Mouse (Mus musculus) forebrain, embryonic 15.5 days (tissue): ENCODE results near the gene Fam166a. TPM values are rescaled to one million over a fixed set of nuclear protein-coding genes. Genes with fewer than 3 reads are reported as not detected.

Experiments used
- ATAC-seq: fragments of 200-750 bp; cut with Nextera tagmentation; replicated peaks from 2 replicates; pipeline ENCODE4 v1.8.0; 2017; ENCODE audit warnings: mild to moderate bottlenecking, moderate TSS enrichment, moderate library complexity
- H3K27ac ChIP-seq: fragments of 300-500 bp; sonication (generic); replicated peaks from 2 replicates; pipeline ENCODE4 v1.5.1; 2015; ENCODE audit warnings: mild to moderate bottlenecking, inconsistent platforms
- H3K27me3 ChIP-seq: fragments of 300-500 bp; sonication (generic); 2 replicates; pipeline ENCODE4 v1.6.1; 2015; ENCODE audit warnings: inconsistent platforms
- H3K36me3 ChIP-seq: fragments of 300-500 bp; sonication (generic); 2 replicates; pipeline ENCODE4 v1.6.1; 2015; ENCODE audit warnings: mild to moderate bottlenecking, inconsistent platforms
- H3K4me1 ChIP-seq: fragments of 300-500 bp; sonication (generic); 2 replicates; pipeline ENCODE4 v1.6.1; 2015; ENCODE audit warnings: inconsistent platforms
- H3K4me2 ChIP-seq: fragments of 300-500 bp; sonication (generic); replicated peaks from 2 replicates; pipeline ENCODE4 v1.6.1; 2015; ENCODE audit warnings: mild to moderate bottlenecking, inconsistent platforms
- H3K4me3 ChIP-seq: fragments of 300-500 bp; sonication (generic); 2 replicates; pipeline ENCODE4 v1.5.1; 2015; ENCODE audit warnings: mild to moderate bottlenecking, inconsistent platforms
- H3K9ac ChIP-seq: fragments of 300-500 bp; sonication (generic); replicated peaks from 2 replicates; pipeline ENCODE4 v1.6.1; 2015; ENCODE audit warnings: mild to moderate bottlenecking, inconsistent platforms
- H3K9me3 ChIP-seq: fragments of 300-500 bp; sonication (generic); 2 replicates; pipeline ENCODE4 v1.6.1; 2016; ENCODE audit warnings: inconsistent platforms
- WGBS: fragments of 180-500 bp; shearing (Covaris S2); methylation state at CpG from one replicate; pipeline ENCODE4 v1.1.7; 2015; ENCODE audit warnings: mixed read lengths; 5-methylcytosine and 5-hydroxymethylcytosine counted together
- polyA plus RNA-seq: library from polyadenylated mRNA; unstranded; fragments of >200 nt; fragmentation: Nextera tagmentation; extraction: Ambion mirVana; gene quantifications from 2 replicates; pipeline ENCODE4 v1.2.1, GENCODE M21; 2015

The Fam166a gene
- polyA plus RNA-seq, 1 experiment from 2014 or later: not detected

- Histone ChIP-seq H3K27ac (peak overlapping the region; percentile 69), H3K36me3 (no peaks in the 10 kb centered on the region), H3K4me2 (peak overlapping the region; percentile 3; the same call in 1 of the 2 replicates), H3K4me3 (no peak overlapping the region), H3K4me1 (peaks cover 70% of the 10 kb centered on the region), H3K9me3 (no peaks in the 10 kb centered on the region), H3K9ac (peak overlapping the region; percentile 27; the same call in 1 of the 2 replicates), H3K27me3 (no peaks in the 10 kb centered on the region)
- 10% methylated on average over 10 of the region's 10 CpGs for WGBS
- ATAC-seq: 0 out of 2 replicates have a peak, but pooled peaks have one; percentile 7
Measured at GRCm38 (mm10) chr2:25178285-25178972, 40.1 kb upstream of the Fam166a start.

- H3K4me2 ChIP-seq: peak overlapping the region; percentile 83
- 31% methylated on average over 15 of the region's 15 CpGs for WGBS
- peak overlapping the region; percentile 72 for H3K27ac ChIP-seq
- H3K4me3 ChIP-seq: peak overlapping the region; percentile 73
- H3K9me3 ChIP-seq: no peaks in the 10 kb centered on the region
- no peaks in the 10 kb centered on the region for H3K27me3 ChIP-seq
- no peak for ATAC-seq
- H3K36me3 ChIP-seq: no peaks in the 10 kb centered on the region
- peak overlapping the region; percentile 7; the same call in 1 of the 2 replicates for H3K9ac ChIP-seq
- H3K4me1 ChIP-seq: peaks cover 82% of the 10 kb centered on the region
Measured at GRCm38 (mm10) chr2:25179566-25180217, 38.9 kb upstream of the Fam166a start.

DNA sequence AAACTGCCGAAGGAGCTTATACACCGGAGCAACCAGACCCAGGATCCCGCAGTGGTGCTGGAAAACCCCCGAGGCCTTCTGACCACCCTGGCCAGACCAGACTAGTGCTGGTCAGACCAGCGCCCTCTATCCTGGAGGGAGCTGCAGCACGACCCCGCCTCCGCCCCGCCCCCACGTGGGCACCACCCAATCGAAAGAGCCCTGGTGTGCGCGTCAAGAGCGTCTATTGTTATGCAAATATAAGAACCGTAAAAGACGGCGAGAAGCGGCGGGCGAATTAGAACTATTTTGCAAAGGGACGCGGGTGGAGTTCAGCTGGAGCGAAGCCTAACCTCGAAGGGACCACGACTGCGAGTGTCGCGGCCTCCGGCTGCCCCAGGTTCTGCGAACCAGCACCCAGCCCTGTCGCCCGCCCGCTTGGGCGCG lies 38.1 kb upstream of the Fam166a start, which contains the start of gene Nrarp:
Gene Nrarp, plus strand, starts transcription at position 281 of the 426 bp plus-strand sequence.
- H3K27ac ChIP-seq: peak within 1 kb of the TSS; percentile 88
- H3K36me3 ChIP-seq: no peaks in the 10 kb centered on the region
- no peaks in the 10 kb centered on the region for H3K27me3 ChIP-seq
- peak; percentile 88 for ATAC-seq
- peak within 1 kb of the TSS; percentile 83 for H3K4me2 ChIP-seq
- H3K9ac ChIP-seq: peak within 1 kb of the TSS; percentile 68
- no peaks in the 10 kb centered on the region for H3K9me3 ChIP-seq
- under 1% methylated on average over 33 of the region's 35 CpGs for whole genome bisulfite sequencing
- peaks cover 90% of the 10 kb centered on the region for H3K4me1 ChIP-seq
- peak within 1 kb of the TSS; percentile 73 for H3K4me3 ChIP-seq

DNA sequence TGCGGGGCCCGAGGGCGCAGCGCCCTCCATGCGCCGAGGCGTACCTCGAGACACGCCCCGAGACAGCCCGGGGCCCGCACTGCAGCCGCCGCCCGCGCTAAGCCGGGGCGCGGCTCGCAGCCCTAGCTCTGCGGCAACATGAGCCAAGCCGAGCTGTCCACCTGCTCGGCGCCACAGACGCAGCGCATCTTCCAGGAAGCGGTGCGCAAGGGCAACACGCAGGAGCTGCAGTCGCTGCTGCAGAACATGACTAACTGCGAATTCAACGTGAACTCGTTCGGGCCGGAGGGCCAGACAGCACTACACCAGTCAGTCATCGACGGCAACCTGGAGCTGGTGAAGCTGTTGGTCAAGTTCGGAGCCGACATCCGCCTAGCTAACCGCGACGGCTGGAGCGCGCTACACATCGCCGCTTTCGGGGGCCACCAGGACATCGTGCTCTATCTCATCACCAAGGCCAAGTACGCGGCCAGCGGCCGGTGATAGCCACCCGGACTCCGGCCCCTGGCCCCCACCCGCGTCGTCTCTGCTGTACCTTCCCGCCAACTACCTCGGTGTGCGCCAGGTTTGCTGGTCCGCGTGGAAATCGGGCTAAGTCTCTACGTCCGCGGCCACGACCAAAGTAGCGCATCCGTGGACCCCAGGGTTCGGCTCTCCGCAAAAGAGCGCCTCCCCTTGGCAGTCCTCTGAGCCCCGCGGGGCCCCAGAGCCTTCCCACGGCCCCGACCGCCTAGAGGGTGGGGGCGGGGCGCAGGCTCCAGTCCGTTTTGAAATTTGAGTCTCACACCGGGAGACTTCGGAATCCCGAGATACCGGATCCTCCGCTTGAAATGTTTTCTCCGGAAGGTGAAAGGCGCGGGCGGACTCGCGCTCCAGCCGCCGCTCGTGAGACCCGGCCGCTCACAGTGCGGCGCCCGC lies 37.3 kb upstream of the Fam166a start:
- H3K4me3 ChIP-seq: peak overlapping the region; percentile 73
- H3K4me1 ChIP-seq: peaks cover 90% of the 10 kb centered on the region
- peak overlapping the region; percentile 88 for H3K27ac ChIP-seq
- peak overlapping the region; percentile 68 for H3K9ac ChIP-seq
- WGBS: under 1% methylated on average over 100 of the region's 100 CpGs
- H3K9me3 ChIP-seq: no peaks in the 10 kb centered on the region
- H3K4me2 ChIP-seq: peak overlapping the region; percentile 83
- no peaks in the 10 kb centered on the region for H3K27me3 ChIP-seq
- peak; percentile 38 for ATAC-seq
- H3K36me3 ChIP-seq: no peaks in the 10 kb centered on the region

DNA sequence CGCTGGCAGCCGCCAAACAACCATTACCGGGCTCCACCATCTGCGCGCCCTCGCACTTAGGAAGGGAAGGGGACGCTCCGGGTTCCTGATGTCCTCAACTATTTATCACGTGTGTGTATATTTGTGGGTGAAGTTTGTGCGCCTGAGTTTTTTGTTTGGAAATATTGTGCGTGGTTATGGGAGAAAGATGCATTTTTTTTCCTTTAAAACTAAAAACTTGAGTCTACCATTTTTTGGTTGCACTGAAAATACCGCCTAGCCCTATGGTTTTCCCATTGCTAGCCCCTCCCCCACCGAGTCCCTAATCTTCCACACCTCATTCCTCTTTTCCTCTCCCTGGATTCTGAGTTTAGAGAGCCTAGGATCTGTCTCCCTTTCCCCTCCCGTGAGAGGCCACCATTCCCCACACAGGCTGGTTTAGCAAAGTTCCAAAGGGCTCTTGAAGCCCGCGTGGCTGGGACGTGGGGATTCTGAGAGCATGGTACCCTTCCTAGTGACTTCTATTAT lies 36.6 kb upstream of the Fam166a start:
- no peaks in the 10 kb centered on the region for H3K27me3 ChIP-seq
- H3K27ac ChIP-seq: peak overlapping the region; percentile 88
- H3K36me3 ChIP-seq: no peaks in the 10 kb centered on the region
- peak overlapping the region; percentile 83 for H3K4me2 ChIP-seq
- peaks cover 89% of the 10 kb centered on the region for H3K4me1 ChIP-seq
- peak overlapping the region; percentile 68 for H3K9ac ChIP-seq
- WGBS: 0% methylated on average over 17 of the region's 17 CpGs
- peak overlapping the region; percentile 73 for H3K4me3 ChIP-seq
- no peaks in the 10 kb centered on the region for H3K9me3 ChIP-seq
- ATAC-seq: no peak

GRCm38 (mm10) chr2:25182664-25183063 lies 35.9 kb upstream of the Fam166a start:
- H3K36me3 ChIP-seq: no peaks in the 10 kb centered on the region
- peaks cover 82% of the 10 kb centered on the region for H3K4me1 ChIP-seq
- peak overlapping the region; percentile 88 for H3K27ac ChIP-seq
- H3K9ac ChIP-seq: no peak overlapping the region
- ATAC-seq: no peak
- 3% methylated on average over 6 of the region's 6 CpGs for WGBS
- H3K9me3 ChIP-seq: no peaks in the 10 kb centered on the region
- H3K4me2 ChIP-seq: peak overlapping the region; percentile 83
- H3K4me3 ChIP-seq: peak overlapping the region; percentile 73
- no peaks in the 10 kb centered on the region for H3K27me3 ChIP-seq

DNA sequence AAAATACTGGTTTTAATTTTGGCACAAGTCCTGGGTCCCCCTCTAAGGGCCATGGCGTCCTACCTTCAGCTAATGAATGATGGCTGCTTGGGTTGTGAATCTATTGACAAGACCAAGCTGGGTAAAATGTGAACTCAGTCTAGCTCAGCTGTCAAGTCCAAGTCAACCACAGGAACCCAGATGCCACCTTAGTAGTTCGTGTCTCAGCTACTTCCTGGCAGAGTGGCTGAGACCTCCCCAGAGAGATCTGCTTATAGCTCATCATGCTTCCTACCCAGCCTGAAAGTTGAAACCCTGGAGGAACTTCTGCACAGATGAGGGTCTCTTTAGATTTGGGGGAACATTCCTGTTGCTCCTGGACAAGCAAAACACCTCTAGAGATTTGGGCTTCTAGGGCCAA lies 35.2 kb upstream of the Fam166a start:
- Histone ChIP-seq H3K27me3 (no peaks in the 10 kb centered on the region), H3K4me2 (peak overlapping the region; percentile 83), H3K9me3 (no peaks in the 10 kb centered on the region), H3K27ac (0 out of 2 replicates have a peak overlapping the region, but pooled peaks have one; percentile 88), H3K36me3 (no peaks in the 10 kb centered on the region), H3K4me1 (peaks cover 75% of the 10 kb centered on the region), H3K9ac (no peak overlapping the region), H3K4me3 (peak overlapping the region; percentile 73)
- WGBS: 28% methylated on average over 2 of the region's 2 CpGs
- ATAC-seq: no peak

DNA sequence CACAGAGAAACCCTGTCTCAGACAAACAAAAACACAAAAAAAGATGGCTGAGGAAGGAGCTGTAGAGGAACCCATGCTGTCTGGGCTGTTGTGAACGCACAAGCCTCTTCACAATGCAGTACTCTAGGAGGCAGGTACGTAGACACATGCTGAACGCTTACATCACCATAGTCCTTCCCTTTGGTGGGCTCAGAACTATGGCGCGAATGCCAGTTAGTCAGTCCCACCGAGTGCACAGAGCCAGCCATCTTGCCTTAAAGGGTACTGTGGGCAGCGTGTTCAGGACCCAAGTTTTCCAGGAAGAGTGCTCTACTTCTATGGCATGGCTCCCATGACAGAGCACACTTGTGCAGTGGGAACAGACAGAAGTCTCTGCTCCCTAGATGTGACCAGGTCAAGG lies 34.0 kb upstream of the Fam166a start:
- H3K9me3 ChIP-seq: no peaks in the 10 kb centered on the region
- no peak for ATAC-seq
- peaks cover 66% of the 10 kb centered on the region for H3K4me1 ChIP-seq
- no peak overlapping the region for H3K9ac ChIP-seq
- H3K36me3 ChIP-seq: no peaks in the 10 kb centered on the region
- no peak overlapping the region for H3K4me2 ChIP-seq
- no peak overlapping the region for H3K4me3 ChIP-seq
- no peaks in the 10 kb centered on the region for H3K27me3 ChIP-seq
- 93% methylated on average over 7 of the region's 7 CpGs for WGBS
- peak overlapping the region; percentile 95; the same call in 1 of the 2 replicates for H3K27ac ChIP-seq

GRCm38 (mm10) chr2:25185625-25186574 lies 32.6 kb upstream of the Fam166a start:
- WGBS: under 1% methylated on average over 64 of the region's 64 CpGs
- Histone ChIP-seq H3K4me1 (peaks cover 57% of the 10 kb centered on the region), H3K4me3 (peak overlapping the region; percentile 53), H3K9ac (peak overlapping the region; percentile 71), H3K27me3 (no peaks in the 10 kb centered on the region), H3K9me3 (no peaks in the 10 kb centered on the region), H3K36me3 (no peaks in the 10 kb centered on the region), H3K27ac (peak overlapping the region; percentile 95), H3K4me2 (peak overlapping the region; percentile 73)
- ATAC-seq: peak; percentile 75

DNA sequence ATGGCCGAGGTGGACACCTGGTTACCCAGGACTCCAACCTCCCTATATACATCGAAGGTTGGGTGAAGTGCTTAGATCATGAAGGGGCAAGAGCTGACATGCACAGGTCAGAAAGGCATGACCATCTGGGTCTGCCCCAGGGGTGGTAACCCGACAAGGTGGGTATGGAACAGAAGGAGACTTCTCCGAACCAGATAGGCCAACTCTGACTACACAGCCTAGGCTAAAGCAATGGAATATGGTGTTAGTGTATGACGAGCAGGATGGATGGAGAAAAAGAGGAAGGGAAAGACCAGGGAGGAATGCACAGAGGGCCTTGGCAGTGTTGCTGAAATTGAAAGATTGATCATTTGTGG lies 32.0 kb upstream of the Fam166a start:
- H3K4me1 ChIP-seq: peaks cover 50% of the 10 kb centered on the region
- peak overlapping the region; percentile 73 for H3K4me2 ChIP-seq
- no peaks in the 10 kb centered on the region for H3K27me3 ChIP-seq
- H3K9ac ChIP-seq: peak overlapping the region; percentile 71; the same call in 1 of the 2 replicates
- no peaks in the 10 kb centered on the region for H3K9me3 ChIP-seq
- 29% methylated on average over 5 of the region's 5 CpGs for WGBS
- H3K36me3 ChIP-seq: no peaks in the 10 kb centered on the region
- ATAC-seq: no peak; the same call in 1 of the 2 replicates
- H3K27ac ChIP-seq: peak overlapping the region; percentile 95
- peak overlapping the region; percentile 53 for H3K4me3 ChIP-seq

DNA sequence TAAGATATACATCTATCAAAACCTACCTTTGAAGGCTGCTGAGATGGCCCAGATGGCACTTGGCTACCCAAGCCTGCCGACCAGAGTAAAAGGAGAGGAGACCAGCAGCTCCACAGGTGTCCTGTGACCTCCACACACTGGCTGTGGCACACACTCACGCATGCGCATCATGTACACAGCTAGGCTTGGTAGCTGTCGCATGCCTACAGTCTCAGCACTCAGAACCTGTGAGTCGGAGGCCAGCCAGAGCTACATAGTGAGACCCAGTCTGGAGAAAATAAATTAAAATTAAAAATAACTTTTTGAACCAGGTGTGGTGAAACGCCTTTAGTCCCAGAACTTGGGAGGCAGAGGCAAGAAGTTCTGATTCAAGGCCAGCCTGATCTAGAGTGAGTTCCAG lies 30.7 kb upstream of the Fam166a start:
- ATAC-seq: no peak
- 86% methylated on average over 6 of the region's 6 CpGs for WGBS
- Histone ChIP-seq H3K27me3 (no peaks in the 10 kb centered on the region), H3K9ac (no peak overlapping the region), H3K36me3 (no peaks in the 10 kb centered on the region), H3K9me3 (no peaks in the 10 kb centered on the region), H3K4me3 (no peak overlapping the region), H3K27ac (no peak overlapping the region), H3K4me2 (no peak overlapping the region), H3K4me1 (peaks cover 39% of the 10 kb centered on the region)
